ENCODE assay signal across 11 mouse cellular contexts in genomic region chr2:30355861-30356260, GRCm38 (mm10). TPM values are rescaled to one million over a fixed set of nuclear protein-coding genes. Genes with fewer than 3 reads are reported as not detected.
DNase-seq lines count a peak whose midpoint lies in the region; ATAC-seq and TF ChIP-seq lines count a peak whose summit lies in the region.
"Had no signal": no experiment of that assay in that cellular context is flagged by ENCODE, and none has a peak within 500 bp of the region (broad histone marks: within the 10 kb centered on the region; RNA-seq: fewer than 3 reads in every experiment).

No protein-coding gene starts in this region.

- 0 out of 2 replicates have a peak overlapping the region, but pooled peaks have one; percentile 5 for H3K27ac ChIP-seq in forebrain, embryonic 10.5 days
- no peak overlapping the region for H3K27ac ChIP-seq in forebrain, embryonic 14.5 days (ENCODE audit: low read depth, low read length)
- H3K27ac ChIP-seq in layer of hippocampus, adult 2 months, result peak overlapping the region; percentile 73; the same call in 1 of the 2 replicates
- no peak overlapping the region for H3K27ac ChIP-seq in embryonic facial prominence, embryonic 13.5 days
- no peak overlapping the region for H3K27ac ChIP-seq in hindbrain, embryonic 16.5 days (ENCODE audit: low read depth, low read length)
- H3K27ac ChIP-seq: liver, embryonic 12.5 days had no signal

- TF ChIP-seq CTCF in layer of hippocampus, adult 2 months (conservative IDR thresholded peaks at IDR 0.05), result no peak

- H3K27me3 ChIP-seq in forebrain, embryonic 10.5 days (ENCODE audit: poor library complexity, severe bottlenecking), result no peaks in the 10 kb centered on the region; the same call in 1 of the 2 replicates
- no peaks in the 10 kb centered on the region for H3K27me3 ChIP-seq in forebrain, embryonic 14.5 days (replicated peaks; ENCODE audit: control insufficient read depth, insufficient read depth, low read length)
- no peaks in the 10 kb centered on the region for H3K27me3 ChIP-seq in embryonic facial prominence, embryonic 13.5 days
- H3K27me3 ChIP-seq in hindbrain, embryonic 16.5 days (replicated peaks; ENCODE audit: control insufficient read depth, insufficient read depth, low read length), result no peaks in the 10 kb centered on the region
- H3K27me3 ChIP-seq: forebrain, embryonic 13.5 days; liver, embryonic 12.5 days had no signal

- 74% methylated on average over 4 of the region's 4 CpGs for WGBS in forebrain, embryonic 10.5 days
- WGBS in forebrain, embryonic 14.5 days, result 62% methylated on average over 4 of the region's 4 CpGs
- 65% methylated on average over 4 of the region's 4 CpGs for WGBS in embryonic facial prominence, embryonic 13.5 days
- WGBS in hindbrain, embryonic 16.5 days, result 46% methylated on average over 4 of the region's 4 CpGs

- ATAC-seq in forebrain, embryonic 14.5 days, result no peak
- no peak for ATAC-seq in embryonic facial prominence, embryonic 13.5 days (ENCODE audit: insufficient number of reproducible peaks, insufficient read depth, low FRiP score, low TSS enrichment, low read depth)
- ATAC-seq in hindbrain, embryonic 16.5 days, result no peak
- ATAC-seq: forebrain, embryonic 13.5 days; liver, embryonic 12.5 days had no signal

- no peak overlapping the region for H3K9ac ChIP-seq in forebrain, embryonic 14.5 days (ENCODE audit: low read length)
- peak overlapping the region; percentile 27; the same call in 1 of the 2 replicates for H3K9ac ChIP-seq in embryonic facial prominence, embryonic 13.5 days
- H3K9ac ChIP-seq in hindbrain, embryonic 16.5 days (ENCODE audit: low read depth, low read length), result no peak overlapping the region
- H3K9ac ChIP-seq: forebrain, embryonic 13.5 days; liver, embryonic 12.5 days had no signal

- H3K36me3 ChIP-seq in forebrain, embryonic 10.5 days (replicated peaks), result peaks cover 37% of the 10 kb centered on the region
- H3K36me3 ChIP-seq in forebrain, embryonic 14.5 days (ENCODE audit: control insufficient read depth, insufficient read depth, low read length), result peaks cover 40% of the 10 kb centered on the region
- H3K36me3 ChIP-seq in embryonic facial prominence, embryonic 13.5 days, result peaks cover 37% of the 10 kb centered on the region
- H3K36me3 ChIP-seq in hindbrain, embryonic 16.5 days (ENCODE audit: control insufficient read depth, insufficient read depth, low read length), result peaks cover 19% of the 10 kb centered on the region

- H3K9me3 ChIP-seq in forebrain, embryonic 10.5 days, result no peaks in the 10 kb centered on the region
- H3K9me3 ChIP-seq in forebrain, embryonic 14.5 days (replicated peaks; ENCODE audit: control insufficient read depth, low read length), result no peaks in the 10 kb centered on the region
- H3K9me3 ChIP-seq in embryonic facial prominence, embryonic 13.5 days, result no peaks in the 10 kb centered on the region
- H3K9me3 ChIP-seq in hindbrain, embryonic 16.5 days (ENCODE audit: control insufficient read depth, low read length), result no peaks in the 10 kb centered on the region
- H3K9me3 ChIP-seq: forebrain, embryonic 13.5 days; liver, embryonic 12.5 days had no signal

- H3K4me3 ChIP-seq in forebrain, embryonic 10.5 days, result no peak overlapping the region
- no peak overlapping the region for H3K4me3 ChIP-seq in forebrain, embryonic 14.5 days (ENCODE audit: low read depth, low read length)
- H3K4me3 ChIP-seq in layer of hippocampus, adult 2 months, result no peak overlapping the region
- no peak overlapping the region for H3K4me3 ChIP-seq in embryonic facial prominence, embryonic 13.5 days
- H3K4me3 ChIP-seq in hindbrain, embryonic 16.5 days (ENCODE audit: low read length), result no peak overlapping the region
- H3K4me3 ChIP-seq: forebrain, embryonic 13.5 days; liver, embryonic 12.5 days had no signal

- H3K4me2 ChIP-seq in forebrain, embryonic 14.5 days (ENCODE audit: low read length), result no peak overlapping the region
- no peak overlapping the region for H3K4me2 ChIP-seq in embryonic facial prominence, embryonic 13.5 days
- no peak overlapping the region for H3K4me2 ChIP-seq in hindbrain, embryonic 16.5 days (ENCODE audit: low read length)
- H3K4me2 ChIP-seq: forebrain, embryonic 13.5 days; liver, embryonic 12.5 days had no signal

- H3K4me1 ChIP-seq in forebrain, embryonic 10.5 days, result peaks cover 21% of the 10 kb centered on the region
- peaks cover 4% of the 10 kb centered on the region; the same call in 1 of the 2 replicates for H3K4me1 ChIP-seq in forebrain, embryonic 14.5 days (ENCODE audit: control insufficient read depth, insufficient read depth, low read length)
- H3K4me1 ChIP-seq in embryonic facial prominence, embryonic 13.5 days, result peaks cover 24% of the 10 kb centered on the region
- peaks cover 32% of the 10 kb centered on the region for H3K4me1 ChIP-seq in hindbrain, embryonic 16.5 days (ENCODE audit: control insufficient read depth, insufficient read depth, low read depth, low read length)

- DNase-seq in forebrain, embryonic 10.5 days (ENCODE audit: extremely low spot score, low spot score), result no peak
- no peak for DNase-seq in forebrain, embryonic 14.5 days (ENCODE audit: low spot score)
- no peak for DNase-seq in layer of hippocampus, adult 2 months (ENCODE audit: low spot score in 2 of 2)
- no peak for DNase-seq in layer of hippocampus, adult 11-12 months (ENCODE audit: low spot score)
- DNase-seq in cerebellum, adult 11-12 months, result peak; percentile 87
- DNase-seq in layer of hippocampus, postnatal 14 days (ENCODE audit: low spot score in 2 of 2), result no peak
- DNase-seq: heart, postnatal 4 days had no signal

RNA-seq across cellular contexts. Expression of gene Sh3glb2, which starts 3.3 kb away (rescaled TPM):
- polyA plus RNA-seq in forebrain, embryonic 10.5 days (2016; fragmentation: Nextera tagmentation; extraction: Ambion mirVana), result 76.9 and 82.0 TPM in 2 replicates
- polyA plus RNA-seq in forebrain, embryonic 14.5 days (2014; fragmentation: Nextera tagmentation; extraction: Ambion mirVana), result 106 and 123 TPM in 2 replicates
- 100 to 1,000 TPM; 287 to 288 TPM for total RNA-seq in layer of hippocampus, adult 2 months (2021)
- polyA plus RNA-seq in embryonic facial prominence, embryonic 13.5 days (2015; fragmentation: Nextera tagmentation; extraction: Ambion mirVana), result 84.8 and 85.8 TPM in 2 replicates
- 208 and 221 TPM in 2 replicates for polyA plus RNA-seq in hindbrain, embryonic 16.5 days (2015; fragmentation: Nextera tagmentation; extraction: Ambion mirVana)
- total RNA-seq in layer of hippocampus, postnatal 14 days (2021), result 100 to 1,000 TPM; 241 to 246 TPM

RNA-seq across cellular contexts. Expression of gene Miga2, which starts 8.2 kb away (rescaled TPM):
- 29.9 and 30.9 TPM in 2 replicates for polyA plus RNA-seq in forebrain, embryonic 10.5 days (2016; fragmentation: Nextera tagmentation; extraction: Ambion mirVana)
- 18.7 and 23.7 TPM in 2 replicates for polyA plus RNA-seq in forebrain, embryonic 14.5 days (2014; fragmentation: Nextera tagmentation; extraction: Ambion mirVana)
- 100 to 1,000 TPM; 112 to 120 TPM for total RNA-seq in layer of hippocampus, adult 2 months (2021)
- polyA plus RNA-seq in embryonic facial prominence, embryonic 13.5 days (2015; fragmentation: Nextera tagmentation; extraction: Ambion mirVana), result 23.9 and 27.7 TPM in 2 replicates
- polyA plus RNA-seq in hindbrain, embryonic 16.5 days (2015; fragmentation: Nextera tagmentation; extraction: Ambion mirVana), result 38.2 and 39.7 TPM in 2 replicates
- 100 to 1,000 TPM; 105 to 115 TPM for total RNA-seq in layer of hippocampus, postnatal 14 days (2021)

RNA-seq across cellular contexts. Expression of gene Dolpp1, which starts 36.2 kb away (rescaled TPM):
- polyA plus RNA-seq in forebrain, embryonic 10.5 days (2016; fragmentation: Nextera tagmentation; extraction: Ambion mirVana), result 54.8 and 60.1 TPM in 2 replicates
- 48.1 and 57.8 TPM in 2 replicates for polyA plus RNA-seq in forebrain, embryonic 14.5 days (2014; fragmentation: Nextera tagmentation; extraction: Ambion mirVana)
- total RNA-seq in layer of hippocampus, adult 2 months (2021), result 10 to 100 TPM; 22.8 to 24.0 TPM
- polyA plus RNA-seq in embryonic facial prominence, embryonic 13.5 days (2015; fragmentation: Nextera tagmentation; extraction: Ambion mirVana), result 31.9 and 34.9 TPM in 2 replicates
- polyA plus RNA-seq in hindbrain, embryonic 16.5 days (2015; fragmentation: Nextera tagmentation; extraction: Ambion mirVana), result 63.7 and 67.7 TPM in 2 replicates
- 10 to 100 TPM; 29.3 to 30.2 TPM for total RNA-seq in layer of hippocampus, postnatal 14 days (2021)

RNA-seq across cellular contexts. Expression of gene Crat, which starts 59.8 kb away (rescaled TPM):
- polyA plus RNA-seq in forebrain, embryonic 10.5 days (2016; fragmentation: Nextera tagmentation; extraction: Ambion mirVana), result 23.2 and 23.6 TPM in 2 replicates
- polyA plus RNA-seq in forebrain, embryonic 14.5 days (2014; fragmentation: Nextera tagmentation; extraction: Ambion mirVana), result 26.8 and 31.9 TPM in 2 replicates
- total RNA-seq in layer of hippocampus, adult 2 months (2021), result 10 to 100 TPM; 50.9 to 51.6 TPM
- 22.5 and 25.0 TPM in 2 replicates for polyA plus RNA-seq in embryonic facial prominence, embryonic 13.5 days (2015; fragmentation: Nextera tagmentation; extraction: Ambion mirVana)
- 25.4 and 30.8 TPM in 2 replicates for polyA plus RNA-seq in hindbrain, embryonic 16.5 days (2015; fragmentation: Nextera tagmentation; extraction: Ambion mirVana)
- 10 to 100 TPM; 41.0 to 41.1 TPM for total RNA-seq in layer of hippocampus, postnatal 14 days (2021)

RNA-seq across cellular contexts. Expression of gene Ptpa, which starts 60.0 kb away (rescaled TPM):
- polyA plus RNA-seq in forebrain, embryonic 10.5 days (2016; fragmentation: Nextera tagmentation; extraction: Ambion mirVana), result 149 and 165 TPM in 2 replicates
- polyA plus RNA-seq in forebrain, embryonic 14.5 days (2014; fragmentation: Nextera tagmentation; extraction: Ambion mirVana), result 66.6 and 88.4 TPM in 2 replicates
- 100 to 1,000 TPM; 152 to 168 TPM for total RNA-seq in layer of hippocampus, adult 2 months (2021)
- 150 and 163 TPM in 2 replicates for polyA plus RNA-seq in embryonic facial prominence, embryonic 13.5 days (2015; fragmentation: Nextera tagmentation; extraction: Ambion mirVana)
- 153 and 159 TPM in 2 replicates for polyA plus RNA-seq in hindbrain, embryonic 16.5 days (2015; fragmentation: Nextera tagmentation; extraction: Ambion mirVana)
- total RNA-seq in layer of hippocampus, postnatal 14 days (2021), result 100 to 1,000 TPM; 147 to 150 TPM

Comparison
In these comparisons a context has a peak if more than half of its experiments do, and no peak if none do; other contexts are left out.
1. H3K27ac ChIP-seq: peak in forebrain, embryonic 10.5 days (single experiment) and layer of hippocampus, adult 2 months (single experiment); none in forebrain, embryonic 14.5 days (single experiment), embryonic facial prominence, embryonic 13.5 days (single experiment) and hindbrain, embryonic 16.5 days (single experiment).